Mouse (Mus musculus) liver, adult 2 months (tissue): ENCODE measurements around the gene Mrps7.

Source experiments
- CTCF ChIP-seq: fragments of 200-500 bp; IDR thresholded peaks from 2 replicates; pipeline ENCODE4 v1.5.1; 2011; ENCODE audit warnings: low read depth, low read length, control low read depth
- POLR2A ChIP-seq: fragments of 200-500 bp; IDR thresholded peaks from 2 replicates; pipeline ENCODE4 v1.6.1; 2011; ENCODE audit warnings: low read length, control low read depth; ENCODE audit not compliant: insufficient read depth; ENCODE audit errors: extremely low read depth

DNA sequence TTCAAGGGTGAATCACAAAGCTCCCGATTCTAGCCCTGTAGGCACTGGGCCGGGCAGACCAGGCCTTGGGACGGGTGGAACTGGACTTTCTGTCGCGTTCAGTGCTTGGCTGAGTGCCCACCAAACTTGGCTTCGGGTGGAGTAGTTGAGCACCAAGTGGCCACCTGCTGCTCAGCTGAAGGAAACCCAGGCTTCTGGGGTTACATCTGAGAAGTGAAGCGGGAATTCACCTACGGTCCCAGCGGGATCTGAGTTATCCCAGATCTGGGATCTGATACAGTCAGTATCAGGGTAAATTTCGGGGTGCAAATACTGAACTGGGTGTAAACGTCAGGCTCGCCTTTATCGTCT lies 8.3 kb downstream of the Mrps7 start:
- TF ChIP-seq CTCF (peak; percentile 31; the same call in 1 of the 2 replicates), POLR2A (no peak)
